Mouse (Mus musculus): ENCODE measurements at regions not wholly inside any gene's neighbourhood (a gene's known extent, or its start where the extent isn't known, plus 50 kb on each side); places are given as distances from the start of the nearest gene placed in this dataset.

- DNase-seq (ENCODE audit: low read depth) = peak; percentile 36
These were observed 62.3 kb downstream of the Sntn start for GRCm38 (mm10) chr14:13732731-13733697.

Data from gonadal fat pad, adult 2 months (tissue).